Mouse (Mus musculus) ES-E14 (cell line): ENCODE results near the gene Yars.

Experiments used
- CHD2 ChIP-seq: IDR thresholded peaks from 2 replicates; pipeline ENCODE4 v1.6.1; 2014; ENCODE audit warnings: mild to moderate bottlenecking, low read depth, low read length, inconsistent platforms
- MAFK ChIP-seq: IDR thresholded peaks from 2 replicates; pipeline ENCODE4 v1.6.1; 2014; ENCODE audit warnings: mild to moderate bottlenecking, low read depth, low read length, inconsistent platforms; ENCODE audit not compliant: insufficient read depth
- ZNF384 ChIP-seq: IDR thresholded peaks from 2 replicates; pipeline ENCODE4 v1.6.1; 2012; ENCODE audit warnings: low read depth, low read length, inconsistent platforms

- TF ChIP-seq CHD2: no peak
- TF ChIP-seq ZNF384: no peak
- no peak for TF ChIP-seq MAFK
Observed at GRCm38 (mm10) chr4:129246360-129247301, 57.1 kb downstream of the Yars start.
